Mouse (Mus musculus): ENCODE results near the gene Mcm3.

DNA sequence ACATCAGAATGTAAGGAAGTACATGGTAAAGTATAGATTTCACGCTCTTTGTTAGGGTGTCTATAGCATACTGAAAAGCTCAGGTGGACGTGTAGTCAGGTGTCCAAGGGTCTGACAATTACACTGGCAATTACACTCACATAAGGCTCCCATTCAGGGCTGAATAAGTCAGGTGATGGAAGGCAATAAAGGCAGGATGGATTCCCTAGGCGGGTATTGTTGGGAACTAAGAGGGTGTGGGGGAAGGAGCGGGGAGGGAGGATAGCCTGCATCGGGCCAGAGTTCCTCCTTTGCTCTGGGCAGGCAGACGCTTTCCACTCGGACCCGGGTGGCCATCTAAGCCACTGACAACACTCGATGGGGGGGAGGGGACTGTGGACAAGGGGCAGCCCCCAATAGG, 47.9 kb upstream of the Mcm3 start:
- TF ChIP-seq CTCF (IDR thresholded peaks at IDR 0.05; ENCODE audit: borderline replicate concordance, insufficient read depth, low read length) (no peak), POLR2A (IDR thresholded peaks at IDR 0.05; ENCODE audit: low read depth, low read length) (no peak)

All from embryonic fibroblast, embryonic 13.5 days (primary cell).